Mouse (Mus musculus): ENCODE measurements around the gene Slc16a8. TPM values are rescaled to one million over a fixed set of nuclear protein-coding genes. Genes with fewer than 3 reads are reported as not detected.

Gene Slc16a8
- polyA plus RNA-seq (2014; fragmentation: Nextera tagmentation; extraction: Ambion mirVana), result 0.28 and 0.34 TPM in 2 replicates

DNA sequence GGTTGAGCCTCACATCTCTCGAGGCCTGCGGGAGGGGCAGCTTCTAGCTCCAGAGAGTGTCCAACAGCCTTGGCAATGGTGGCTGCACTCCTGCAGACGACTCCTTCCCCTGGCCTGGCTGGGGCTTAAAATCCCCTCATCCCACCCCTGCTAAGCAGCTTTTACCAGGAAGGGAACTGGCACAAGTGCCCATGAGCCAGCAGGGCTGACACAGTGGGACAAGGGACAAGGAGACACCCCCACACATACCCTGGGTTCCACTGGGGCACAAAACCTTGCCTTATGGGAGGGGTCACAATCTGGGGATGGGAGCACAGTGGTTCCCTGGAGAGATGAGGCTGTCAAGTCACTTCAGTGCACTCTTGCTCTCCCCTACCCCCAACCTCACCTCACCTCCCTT lies at the start of gene Slc16a8:
Gene Slc16a8 (minus strand): TSS at position 101 of the 400 bp plus-strand sequence.
- Histone ChIP-seq H3K27me3 (ENCODE audit: control insufficient read depth, insufficient read depth, low read length) (peaks cover 13% of the 10 kb centered on the region), H3K9ac (replicated peaks; ENCODE audit: low read length) (no peak within 1 kb of the TSS), H3K4me2 (ENCODE audit: low read length) (no peak within 1 kb of the TSS), H3K4me3 (replicated peaks; ENCODE audit: low read depth, low read length) (no peak within 1 kb of the TSS), H3K4me1 (ENCODE audit: control insufficient read depth, insufficient read depth, low read length) (peaks cover 8% of the 10 kb centered on the region; the same call in 1 of the 2 replicates), H3K9me3 (ENCODE audit: control insufficient read depth, low read length) (no peaks in the 10 kb centered on the region), H3K27ac (replicated peaks; ENCODE audit: low read depth, low read length) (no peak within 1 kb of the TSS), H3K36me3 (ENCODE audit: control insufficient read depth, insufficient read depth, low read length) (peaks cover 3% of the 10 kb centered on the region; the same call in 1 of the 2 replicates)
- ATAC-seq (ENCODE audit: low FRiP score, low TSS enrichment) (no peak), DNase-seq (no peak)
- WGBS, result 34% methylated on average over 3 of the region's 3 CpGs

DNA sequence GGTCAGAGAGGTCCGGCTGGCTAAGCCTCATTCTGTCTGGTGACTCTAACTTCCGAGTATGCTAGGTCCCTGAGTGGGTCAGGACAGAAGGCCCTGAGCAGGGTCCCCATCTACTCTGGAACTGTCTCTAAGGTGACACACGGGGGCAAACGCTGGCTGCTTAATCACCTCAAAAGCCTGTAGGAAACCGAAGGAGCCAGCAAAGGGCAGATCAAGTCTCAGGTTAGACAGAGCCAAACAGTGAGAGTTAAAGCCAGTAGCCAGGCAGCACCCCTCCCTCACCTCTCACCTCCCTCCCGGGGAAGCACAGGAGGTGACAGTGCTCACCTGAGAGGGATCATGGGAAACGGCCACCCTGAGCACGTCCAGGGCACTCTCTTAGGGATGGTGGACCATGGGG lies 49.2 kb upstream of the Slc16a8 start:
- peaks cover 31% of the 10 kb centered on the region for H3K36me3 ChIP-seq (ENCODE audit: control insufficient read depth, insufficient read depth, low read length)
- no peak overlapping the region for H3K4me3 ChIP-seq (replicated peaks; ENCODE audit: low read depth, low read length)
- H3K27me3 ChIP-seq (ENCODE audit: control insufficient read depth, insufficient read depth, low read length), result no peaks in the 10 kb centered on the region
- H3K9ac ChIP-seq (replicated peaks; ENCODE audit: low read length), result no peak overlapping the region
- ATAC-seq (ENCODE audit: low FRiP score, low TSS enrichment) (no peak), DNase-seq (no peak)
- WGBS, result 88% methylated on average over 8 of the region's 8 CpGs
- H3K9me3 ChIP-seq (ENCODE audit: control insufficient read depth, low read length), result no peaks in the 10 kb centered on the region
- H3K4me2 ChIP-seq (ENCODE audit: low read length), result no peak overlapping the region
- no peaks in the 10 kb centered on the region for H3K4me1 ChIP-seq (ENCODE audit: control insufficient read depth, insufficient read depth, low read length)
- H3K27ac ChIP-seq (replicated peaks; ENCODE audit: low read depth, low read length), result no peak overlapping the region

DNA sequence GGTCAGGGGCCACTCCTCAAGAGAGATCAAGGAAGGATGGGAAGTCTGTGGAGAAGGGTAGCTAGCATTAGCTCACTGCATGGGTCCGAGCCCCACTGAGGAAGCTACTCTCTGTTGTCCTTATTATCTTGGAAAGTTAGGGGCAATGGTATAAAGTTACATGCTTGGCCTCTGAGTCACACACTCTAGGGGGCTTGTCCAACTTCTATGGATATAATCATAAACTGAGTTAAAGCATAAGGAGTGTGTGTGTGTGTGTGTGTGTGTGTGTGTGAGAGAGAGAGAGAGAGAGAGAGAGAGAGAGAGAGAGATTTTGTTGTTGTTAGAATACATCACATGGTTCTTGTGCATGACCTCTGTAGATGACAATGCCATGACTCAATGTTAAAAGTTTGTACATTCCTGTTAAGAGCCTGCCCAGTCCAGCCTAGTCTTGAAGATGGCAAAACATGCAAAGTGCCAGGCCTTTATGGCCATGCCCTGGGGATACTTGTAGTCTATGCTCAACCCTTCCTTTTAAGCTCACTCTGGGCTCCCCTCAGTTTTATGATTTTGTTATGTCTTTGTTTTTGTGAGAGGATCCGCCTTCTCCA lies 45.1 kb upstream of the Slc16a8 start:
- Histone ChIP-seq H3K9me3 (ENCODE audit: control insufficient read depth, low read length) (no peaks in the 10 kb centered on the region), H3K27ac (replicated peaks; ENCODE audit: low read depth, low read length) (no peak overlapping the region), H3K36me3 (ENCODE audit: control insufficient read depth, insufficient read depth, low read length) (0 out of 2 replicates have a peak, but pooled peaks cover 7% of the 10 kb centered on the region), H3K27me3 (ENCODE audit: control insufficient read depth, insufficient read depth, low read length) (no peaks in the 10 kb centered on the region), H3K4me1 (ENCODE audit: control insufficient read depth, insufficient read depth, low read length) (no peaks in the 10 kb centered on the region), H3K4me2 (ENCODE audit: low read length) (no peak overlapping the region), H3K9ac (replicated peaks; ENCODE audit: low read length) (no peak overlapping the region), H3K4me3 (replicated peaks; ENCODE audit: low read depth, low read length) (no peak overlapping the region)
- ATAC-seq (ENCODE audit: low FRiP score, low TSS enrichment), result no peak
- WGBS, result 85% methylated on average over 2 of the region's 2 CpGs
- DNase-seq, result no peak

DNA sequence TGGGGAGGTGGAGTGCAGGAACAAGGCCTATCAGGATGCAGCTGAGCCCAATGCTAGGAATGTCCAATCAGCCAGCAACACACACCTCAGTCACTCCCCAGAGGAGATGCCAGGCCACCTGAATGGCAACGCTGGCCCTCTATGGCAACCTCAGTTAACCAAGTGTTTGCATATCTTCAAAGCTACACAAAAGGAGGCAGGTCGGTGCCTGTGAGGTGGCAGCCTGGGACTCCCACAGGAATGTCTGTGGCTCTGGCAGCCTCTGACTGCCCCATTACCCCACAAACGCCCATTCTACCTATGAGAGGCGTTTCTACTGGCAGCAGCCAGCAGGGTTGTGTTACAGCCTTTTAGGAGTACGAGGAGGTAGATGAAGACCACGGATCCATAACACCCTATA lies 44.0 kb upstream of the Slc16a8 start:
- H3K4me3 ChIP-seq (replicated peaks; ENCODE audit: low read depth, low read length), result no peak overlapping the region
- no peak overlapping the region for H3K27ac ChIP-seq (replicated peaks; ENCODE audit: low read depth, low read length)
- no peaks in the 10 kb centered on the region for H3K9me3 ChIP-seq (ENCODE audit: control insufficient read depth, low read length)
- 0 out of 2 replicates have a peak, but pooled peaks cover 7% of the 10 kb centered on the region for H3K36me3 ChIP-seq (ENCODE audit: control insufficient read depth, insufficient read depth, low read length)
- no peaks in the 10 kb centered on the region for H3K4me1 ChIP-seq (ENCODE audit: control insufficient read depth, insufficient read depth, low read length)
- WGBS, result 89% methylated on average over 6 of the region's 6 CpGs
- no peak overlapping the region for H3K4me2 ChIP-seq (ENCODE audit: low read length)
- ATAC-seq (ENCODE audit: low FRiP score, low TSS enrichment) (no peak), DNase-seq (no peak)
- no peak overlapping the region for H3K9ac ChIP-seq (replicated peaks; ENCODE audit: low read length)
- no peaks in the 10 kb centered on the region for H3K27me3 ChIP-seq (ENCODE audit: control insufficient read depth, insufficient read depth, low read length)

DNA sequence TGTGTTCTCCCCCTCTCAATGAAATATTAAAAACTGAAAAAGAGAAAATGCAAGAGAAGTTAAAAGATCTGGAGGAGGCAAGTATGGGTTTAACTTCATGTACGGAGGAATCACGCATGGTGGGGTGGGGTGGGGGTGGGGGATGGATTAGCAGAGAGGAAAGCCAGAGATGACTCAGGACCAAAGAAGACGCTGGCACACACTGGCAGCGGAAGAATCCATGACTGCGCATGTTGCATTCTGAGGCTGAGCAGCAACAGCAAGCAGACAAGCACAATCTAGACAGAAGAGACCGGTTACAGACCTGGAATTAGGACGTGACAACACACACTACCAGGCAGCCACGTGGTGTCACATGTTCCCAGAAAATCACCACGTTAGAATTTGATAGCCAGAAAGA lies 38.2 kb upstream of the Slc16a8 start:
- Histone ChIP-seq H3K27ac (replicated peaks; ENCODE audit: low read depth, low read length) (no peak overlapping the region), H3K4me1 (ENCODE audit: control insufficient read depth, insufficient read depth, low read length) (no peaks in the 10 kb centered on the region), H3K9ac (replicated peaks; ENCODE audit: low read length) (no peak overlapping the region), H3K9me3 (ENCODE audit: control insufficient read depth, low read length) (no peaks in the 10 kb centered on the region), H3K36me3 (ENCODE audit: control insufficient read depth, insufficient read depth, low read length) (no peaks in the 10 kb centered on the region), H3K4me3 (replicated peaks; ENCODE audit: low read depth, low read length) (no peak overlapping the region), H3K4me2 (ENCODE audit: low read length) (no peak overlapping the region), H3K27me3 (ENCODE audit: control insufficient read depth, insufficient read depth, low read length) (no peaks in the 10 kb centered on the region)
- no peak for ATAC-seq (ENCODE audit: low FRiP score, low TSS enrichment)
- 90% methylated on average over 9 of the region's 9 CpGs for WGBS
- no peak for DNase-seq

DNA sequence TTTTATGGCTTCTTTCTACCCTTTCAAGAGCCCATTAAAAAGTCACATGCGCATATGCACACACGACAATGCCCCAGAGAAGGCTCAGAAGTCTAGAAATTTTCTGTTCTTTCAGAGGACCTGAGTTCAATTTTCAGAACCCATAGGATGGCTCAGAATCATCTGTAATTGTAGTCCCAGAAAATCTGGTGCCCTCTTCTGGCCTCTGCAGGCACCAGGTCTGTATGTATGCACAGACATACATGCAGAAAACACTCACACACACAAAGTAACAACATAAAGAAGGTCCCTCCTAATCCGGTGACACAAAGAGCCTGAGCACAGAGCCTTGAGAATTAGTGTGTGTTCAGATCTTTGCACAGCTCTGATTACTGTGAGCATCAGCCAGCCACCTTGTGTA lies 35.8 kb upstream of the Slc16a8 start:
- no peak overlapping the region for H3K9ac ChIP-seq (replicated peaks; ENCODE audit: low read length)
- H3K27me3 ChIP-seq (ENCODE audit: control insufficient read depth, insufficient read depth, low read length), result no peaks in the 10 kb centered on the region
- no peak overlapping the region for H3K4me3 ChIP-seq (replicated peaks; ENCODE audit: low read depth, low read length)
- no peak overlapping the region for H3K4me2 ChIP-seq (ENCODE audit: low read length)
- WGBS, result 81% methylated on average over 3 of the region's 3 CpGs
- no peaks in the 10 kb centered on the region for H3K4me1 ChIP-seq (ENCODE audit: control insufficient read depth, insufficient read depth, low read length)
- DNase-seq (no peak), ATAC-seq (ENCODE audit: low FRiP score, low TSS enrichment) (no peak)
- no peaks in the 10 kb centered on the region for H3K9me3 ChIP-seq (ENCODE audit: control insufficient read depth, low read length)
- peaks cover 16% of the 10 kb centered on the region; the same call in 1 of the 2 replicates for H3K36me3 ChIP-seq (ENCODE audit: control insufficient read depth, insufficient read depth, low read length)
- no peak overlapping the region for H3K27ac ChIP-seq (replicated peaks; ENCODE audit: low read depth, low read length)

DNA sequence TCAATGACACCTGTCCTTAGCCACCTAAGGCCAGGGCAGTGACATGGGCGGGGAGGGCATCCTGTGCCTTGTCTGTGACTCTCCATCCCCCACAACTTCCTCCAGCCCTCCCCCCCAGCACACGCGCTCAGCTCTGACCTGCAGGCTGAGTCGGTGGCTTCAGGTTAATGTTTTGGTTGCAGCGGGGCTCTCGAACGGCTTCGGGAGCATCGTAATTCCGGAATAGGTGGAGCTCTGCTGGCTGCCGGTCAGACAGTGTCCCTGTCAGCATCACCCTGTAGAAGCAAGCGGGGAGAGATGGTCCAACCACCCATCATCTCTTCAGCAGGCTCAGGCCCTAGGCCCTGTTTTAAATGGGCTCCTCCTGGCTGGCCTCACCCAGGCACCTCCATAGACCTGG lies 34.9 kb upstream of the Slc16a8 start:
- no peaks in the 10 kb centered on the region for H3K4me1 ChIP-seq (ENCODE audit: control insufficient read depth, insufficient read depth, low read length)
- H3K4me3 ChIP-seq (replicated peaks; ENCODE audit: low read depth, low read length), result no peak overlapping the region
- no peak overlapping the region for H3K9ac ChIP-seq (replicated peaks; ENCODE audit: low read length)
- WGBS, result 91% methylated on average over 12 of the region's 12 CpGs
- no peaks in the 10 kb centered on the region for H3K9me3 ChIP-seq (ENCODE audit: control insufficient read depth, low read length)
- no peak overlapping the region for H3K27ac ChIP-seq (replicated peaks; ENCODE audit: low read depth, low read length)
- H3K27me3 ChIP-seq (ENCODE audit: control insufficient read depth, insufficient read depth, low read length), result no peaks in the 10 kb centered on the region
- no peak for ATAC-seq (ENCODE audit: low FRiP score, low TSS enrichment)
- H3K4me2 ChIP-seq (ENCODE audit: low read length), result no peak overlapping the region
- no peak for DNase-seq
- H3K36me3 ChIP-seq (ENCODE audit: control insufficient read depth, insufficient read depth, low read length), result peaks cover 16% of the 10 kb centered on the region; the same call in 1 of the 2 replicates

DNA sequence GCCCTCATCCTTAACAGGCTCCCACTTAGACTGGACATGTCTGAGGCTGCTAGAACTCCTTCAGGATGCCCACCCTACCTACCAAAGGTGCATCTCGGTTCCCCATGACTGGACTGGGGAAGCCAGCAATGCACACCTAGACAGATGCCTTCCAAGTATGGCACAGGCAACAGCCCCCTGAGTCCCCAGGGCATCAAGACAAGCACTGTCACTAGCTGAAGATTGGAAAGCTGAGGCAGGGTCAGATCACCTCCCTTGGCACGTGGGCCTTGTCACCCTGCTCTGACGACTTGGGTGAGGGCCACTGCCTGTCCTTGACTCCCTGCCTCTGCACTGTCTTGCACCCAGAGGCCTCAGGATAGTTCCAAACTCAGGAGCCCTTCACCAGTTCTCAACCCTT lies 33.8 kb upstream of the Slc16a8 start:
- no peak overlapping the region for H3K4me3 ChIP-seq (replicated peaks; ENCODE audit: low read depth, low read length)
- no peak overlapping the region for H3K4me2 ChIP-seq (ENCODE audit: low read length)
- peaks cover 16% of the 10 kb centered on the region; the same call in 1 of the 2 replicates for H3K36me3 ChIP-seq (ENCODE audit: control insufficient read depth, insufficient read depth, low read length)
- H3K9ac ChIP-seq (replicated peaks; ENCODE audit: low read length), result no peak overlapping the region
- no peak for DNase-seq
- no peak for ATAC-seq (ENCODE audit: low FRiP score, low TSS enrichment)
- H3K27me3 ChIP-seq (ENCODE audit: control insufficient read depth, insufficient read depth, low read length), result no peaks in the 10 kb centered on the region
- H3K27ac ChIP-seq (replicated peaks; ENCODE audit: low read depth, low read length), result no peak overlapping the region
- WGBS, result 86% methylated on average over 3 of the region's 3 CpGs
- no peaks in the 10 kb centered on the region for H3K9me3 ChIP-seq (ENCODE audit: control insufficient read depth, low read length)
- no peaks in the 10 kb centered on the region for H3K4me1 ChIP-seq (ENCODE audit: control insufficient read depth, insufficient read depth, low read length)

DNA sequence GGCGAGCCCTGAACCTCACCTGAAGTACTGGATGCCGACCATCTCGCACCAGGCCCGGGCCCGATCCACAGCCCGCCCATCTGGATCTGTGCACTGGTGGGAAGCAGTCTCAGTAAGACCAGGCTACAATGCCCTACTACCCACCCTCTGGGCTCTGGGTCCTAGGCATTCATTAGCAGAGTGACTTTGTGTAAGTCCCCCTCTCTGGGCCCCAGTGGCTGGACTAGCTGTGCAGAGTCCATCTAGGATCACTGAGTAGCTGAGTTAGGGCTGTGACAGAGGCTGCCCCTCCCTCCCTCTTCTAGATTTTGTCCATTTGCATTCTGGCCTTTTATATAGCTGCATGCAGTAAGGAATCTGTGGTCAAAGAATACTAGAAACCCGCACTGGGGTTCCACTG lies 32.5 kb upstream of the Slc16a8 start:
- H3K9ac ChIP-seq (replicated peaks; ENCODE audit: low read length), result no peak overlapping the region
- no peaks in the 10 kb centered on the region for H3K4me1 ChIP-seq (ENCODE audit: control insufficient read depth, insufficient read depth, low read length)
- ATAC-seq (ENCODE audit: low FRiP score, low TSS enrichment) (no peak), DNase-seq (no peak)
- peaks cover 16% of the 10 kb centered on the region; the same call in 1 of the 2 replicates for H3K36me3 ChIP-seq (ENCODE audit: control insufficient read depth, insufficient read depth, low read length)
- H3K9me3 ChIP-seq (ENCODE audit: control insufficient read depth, low read length), result no peaks in the 10 kb centered on the region
- no peak overlapping the region for H3K4me3 ChIP-seq (replicated peaks; ENCODE audit: low read depth, low read length)
- H3K4me2 ChIP-seq (ENCODE audit: low read length), result no peak overlapping the region
- H3K27me3 ChIP-seq (ENCODE audit: control insufficient read depth, insufficient read depth, low read length), result no peaks in the 10 kb centered on the region
- WGBS, result 93% methylated on average over 7 of the region's 7 CpGs
- no peak overlapping the region for H3K27ac ChIP-seq (replicated peaks; ENCODE audit: low read depth, low read length)
